Mouse (Mus musculus): Measurements from ENCODE around the gene Krt84. TPM values are rescaled to one million over a fixed set of nuclear protein-coding genes. Genes with fewer than 3 reads are reported as not detected.

Gene Krt84
- polyA plus RNA-seq (2012; rRNA removed; ENCODE audit: low replicate concordance), result not detected in 2 replicates

GRCm38 (mm10) chr15:101532720-101533119 lies at the start of gene Krt84:
Krt84 (minus strand) TSS chr15:101532820.

GRCm38 (mm10) chr15:101573796-101574345 lies 41.3 kb upstream of the Krt84 start, which contains the start of gene Krt75:
Krt75 (minus strand) TSS chr15:101573904.

GRCm38 (mm10) chr15:101562850-101563249 lies 30.2 kb upstream of the Krt84 start, which contains the start of gene Krt90:
Krt90 (minus strand) TSS chr15:101562950.

GRCm38 (mm10) chr15:101550567-101550966 lies 17.9 kb upstream of the Krt84 start, which contains the start of gene Krt82:
Krt82 (minus strand) TSS chr15:101550667.

GRCm38 (mm10) chr15:101517161-101517560 lies 15.5 kb downstream of the Krt84 start, which contains the start of gene Gm49425:
Gm49425 (minus strand) TSS chr15:101517261.

GRCm38 (mm10) chr15:101491431-101491830 lies 41.2 kb downstream of the Krt84 start, which contains the start of gene Krt83:
Krt83 (minus strand) TSS chr15:101491512.

Other genes with a start within 250 kb of the Krt84 start
- gene Atg101, start 248.5 kb downstream of the Krt84 start, polyA plus RNA-seq (2012; rRNA removed; ENCODE audit: low replicate concordance), result 23.4 and 25.2 TPM in 2 replicates
- gene 6030408B16Rik, start 239.6 kb downstream of the Krt84 start, polyA plus RNA-seq (2012; rRNA removed; ENCODE audit: low replicate concordance), result 0.07 and 0.27 TPM in 2 replicates
- 0.53 and 2.5 TPM in 2 replicates for gene Krt80, start 162.7 kb downstream of the Krt84 start, polyA plus RNA-seq (2012; rRNA removed; ENCODE audit: low replicate concordance)
- gene Krt7, start 121.8 kb downstream of the Krt84 start, polyA plus RNA-seq (2012; rRNA removed; ENCODE audit: low replicate concordance), result 24.5 and 50.1 TPM in 2 replicates
- 0.51 TPM in 1 of 2 replicates, not detected in the other for gene Krt87, start 94.0 kb downstream of the Krt84 start, polyA plus RNA-seq (2012; rRNA removed; ENCODE audit: low replicate concordance)
- gene Krt88, start 85.1 kb downstream of the Krt84 start, polyA plus RNA-seq (2012; rRNA removed; ENCODE audit: low replicate concordance), result 0.28 TPM in 1 of 2 replicates, not detected in the other
- not detected in 2 replicates for gene Krt81, start 69.1 kb downstream of the Krt84 start, polyA plus RNA-seq (2012; rRNA removed; ENCODE audit: low replicate concordance)
- gene Krt86, start 59.3 kb downstream of the Krt84 start, polyA plus RNA-seq (2012; rRNA removed; ENCODE audit: low replicate concordance), result not detected in 2 replicates
- gene Krt83, start 41.3 kb downstream of the Krt84 start, polyA plus RNA-seq (2012; rRNA removed; ENCODE audit: low replicate concordance), result 0.07 TPM in 1 of 2 replicates, not detected in the other
- gene Gm49425, start 15.6 kb downstream of the Krt84 start, polyA plus RNA-seq (2012; rRNA removed; ENCODE audit: low replicate concordance), result not detected in 2 replicates
- not detected in 2 replicates for gene Krt82, start 17.8 kb upstream of the Krt84 start, polyA plus RNA-seq (2012; rRNA removed; ENCODE audit: low replicate concordance)
- not detected in 2 replicates for gene Krt90, start 30.1 kb upstream of the Krt84 start, polyA plus RNA-seq (2012; rRNA removed; ENCODE audit: low replicate concordance)
- not detected in 2 replicates for gene Krt75, start 41.1 kb upstream of the Krt84 start, polyA plus RNA-seq (2012; rRNA removed; ENCODE audit: low replicate concordance)
- gene Gm5414, start 95.4 kb upstream of the Krt84 start, polyA plus RNA-seq (2012; rRNA removed; ENCODE audit: low replicate concordance), result not detected in 2 replicates
- not detected in 2 replicates for gene Gm5478, start 114.6 kb upstream of the Krt84 start, polyA plus RNA-seq (2012; rRNA removed; ENCODE audit: low replicate concordance)
- not detected in 2 replicates for gene Krt6b, start 147.5 kb upstream of the Krt84 start, polyA plus RNA-seq (2012; rRNA removed; ENCODE audit: low replicate concordance)
- not detected in 2 replicates for gene Krt6a, start 161.5 kb upstream of the Krt84 start, polyA plus RNA-seq (2012; rRNA removed; ENCODE audit: low replicate concordance)
- gene Krt5, start 180.1 kb upstream of the Krt84 start, polyA plus RNA-seq (2012; rRNA removed; ENCODE audit: low replicate concordance), result not detected in 2 replicates
- not detected in 2 replicates for gene Krt71, start 210.3 kb upstream of the Krt84 start, polyA plus RNA-seq (2012; rRNA removed; ENCODE audit: low replicate concordance)

Measured in duodenum, adult 2 months (tissue).